Mouse (Mus musculus): ENCODE data around the gene Utp4. TPM values are rescaled to one million over a fixed set of nuclear protein-coding genes. Genes with fewer than 3 reads are reported as not detected.

Utp4 gene
- polyA plus RNA-seq, 1 experiment, result not detected

- TF ChIP-seq POLR2A (IDR thresholded peaks at IDR 0.05; ENCODE audit: insufficient read depth, low read depth, low read length) (no peak), CTCF (IDR thresholded peaks at IDR 0.05; ENCODE audit: insufficient read depth, low read depth, low read length) (no peak)
- no peak overlapping the region for H3K4me3 ChIP-seq (ENCODE audit: insufficient read depth, low read depth, low read length)
- WGBS, result 82% methylated on average over 3 of the region's 3 CpGs
- no peaks in the 10 kb centered on the region for H3K4me1 ChIP-seq (ENCODE audit: control insufficient read depth, insufficient read depth, low read length)
- H3K27ac ChIP-seq (ENCODE audit: insufficient read depth, low read depth, low read length), result no peak overlapping the region
Observed at GRCm38 (mm10) chr8:106944756-106945155, 51.3 kb downstream of the Utp4 start.

GRCm38 (mm10) chr8:106948678-106949243 lies 55.3 kb downstream of the Utp4 start:
- H3K4me1 ChIP-seq (ENCODE audit: control insufficient read depth, insufficient read depth, low read length), result no peaks in the 10 kb centered on the region
- no peak for TF ChIP-seq POLR2A (IDR thresholded peaks at IDR 0.05; ENCODE audit: insufficient read depth, low read depth, low read length)
- TF ChIP-seq CTCF (IDR thresholded peaks at IDR 0.05; ENCODE audit: insufficient read depth, low read depth, low read length), result no peak
- H3K4me3 ChIP-seq (ENCODE audit: insufficient read depth, low read depth, low read length), result no peak overlapping the region
- no peak overlapping the region for H3K27ac ChIP-seq (ENCODE audit: insufficient read depth, low read depth, low read length)
- WGBS, result 89% methylated on average over 3 of the region's 3 CpGs

GRCm38 (mm10) chr8:106951707-106952106 lies 58.3 kb downstream of the Utp4 start:
- WGBS, result 62% methylated on average over 4 of the region's 4 CpGs
- no peak for TF ChIP-seq POLR2A (IDR thresholded peaks at IDR 0.05; ENCODE audit: insufficient read depth, low read depth, low read length)
- TF ChIP-seq CTCF (IDR thresholded peaks at IDR 0.05; ENCODE audit: insufficient read depth, low read depth, low read length), result no peak
- Histone ChIP-seq H3K27ac (ENCODE audit: insufficient read depth, low read depth, low read length) (no peak overlapping the region), H3K4me3 (ENCODE audit: insufficient read depth, low read depth, low read length) (no peak overlapping the region), H3K4me1 (ENCODE audit: control insufficient read depth, insufficient read depth, low read length) (no peaks in the 10 kb centered on the region)

GRCm38 (mm10) chr8:106953571-106953970 lies 60.1 kb downstream of the Utp4 start:
- WGBS, result 85% methylated on average over 4 of the region's 4 CpGs
- TF ChIP-seq CTCF (IDR thresholded peaks at IDR 0.05; ENCODE audit: insufficient read depth, low read depth, low read length) (no peak), POLR2A (IDR thresholded peaks at IDR 0.05; ENCODE audit: insufficient read depth, low read depth, low read length) (no peak)
- Histone ChIP-seq H3K4me3 (ENCODE audit: insufficient read depth, low read depth, low read length) (no peak overlapping the region), H3K27ac (ENCODE audit: insufficient read depth, low read depth, low read length) (no peak overlapping the region), H3K4me1 (ENCODE audit: control insufficient read depth, insufficient read depth, low read length) (no peaks in the 10 kb centered on the region)

- TF ChIP-seq POLR2A (IDR thresholded peaks at IDR 0.05; ENCODE audit: insufficient read depth, low read depth, low read length) (no peak), CTCF (IDR thresholded peaks at IDR 0.05; ENCODE audit: insufficient read depth, low read depth, low read length) (no peak)
- no peak overlapping the region for H3K4me3 ChIP-seq (ENCODE audit: insufficient read depth, low read depth, low read length)
- 85% methylated on average over 3 of the region's 3 CpGs for WGBS
Observed at GRCm38 (mm10) chr8:106957086-106957485, 63.6 kb downstream of the Utp4 start.

GRCm38 (mm10) chr8:106958212-106958611 lies 64.8 kb downstream of the Utp4 start:
- TF ChIP-seq CTCF (IDR thresholded peaks at IDR 0.05; ENCODE audit: insufficient read depth, low read depth, low read length) (no peak), POLR2A (IDR thresholded peaks at IDR 0.05; ENCODE audit: insufficient read depth, low read depth, low read length) (no peak)
- 92% methylated on average over 3 of the region's 3 CpGs for WGBS
- Histone ChIP-seq H3K4me3 (ENCODE audit: insufficient read depth, low read depth, low read length) (no peak overlapping the region), H3K4me1 (ENCODE audit: control insufficient read depth, insufficient read depth, low read length) (no peaks in the 10 kb centered on the region), H3K27ac (ENCODE audit: insufficient read depth, low read depth, low read length) (no peak overlapping the region)

More at GRCm38 (mm10) chr8:106957086-106957485, 63.6 kb downstream of the Utp4 start:
- Histone ChIP-seq H3K4me1 (ENCODE audit: control insufficient read depth, insufficient read depth, low read length) (no peaks in the 10 kb centered on the region), H3K27ac (ENCODE audit: insufficient read depth, low read depth, low read length) (no peak overlapping the region)

GRCm38 (mm10) chr8:106959626-106960025 lies 66.2 kb downstream of the Utp4 start:
- WGBS, result 85% methylated on average over 2 of the region's 2 CpGs

GRCm38 (mm10) chr8:106962322-106962721 lies 68.9 kb downstream of the Utp4 start:
- H3K4me1 ChIP-seq (ENCODE audit: control insufficient read depth, insufficient read depth, low read length), result no peaks in the 10 kb centered on the region
- H3K4me3 ChIP-seq (ENCODE audit: insufficient read depth, low read depth, low read length), result no peak overlapping the region
- WGBS, result 80% methylated on average over 3 of the region's 3 CpGs
- TF ChIP-seq CTCF (IDR thresholded peaks at IDR 0.05; ENCODE audit: insufficient read depth, low read depth, low read length), result no peak
- TF ChIP-seq POLR2A (IDR thresholded peaks at IDR 0.05; ENCODE audit: insufficient read depth, low read depth, low read length), result no peak
- no peak overlapping the region for H3K27ac ChIP-seq (ENCODE audit: insufficient read depth, low read depth, low read length)

More at GRCm38 (mm10) chr8:106959626-106960025, 66.2 kb downstream of the Utp4 start:
- H3K4me3 ChIP-seq (ENCODE audit: insufficient read depth, low read depth, low read length), result no peak overlapping the region
- TF ChIP-seq CTCF (IDR thresholded peaks at IDR 0.05; ENCODE audit: insufficient read depth, low read depth, low read length) (no peak), POLR2A (IDR thresholded peaks at IDR 0.05; ENCODE audit: insufficient read depth, low read depth, low read length) (no peak)
- no peaks in the 10 kb centered on the region for H3K4me1 ChIP-seq (ENCODE audit: control insufficient read depth, insufficient read depth, low read length)
- no peak overlapping the region for H3K27ac ChIP-seq (ENCODE audit: insufficient read depth, low read depth, low read length)

- no peak for TF ChIP-seq CTCF (IDR thresholded peaks at IDR 0.05; ENCODE audit: insufficient read depth, low read depth, low read length)
- no peak for TF ChIP-seq POLR2A (IDR thresholded peaks at IDR 0.05; ENCODE audit: insufficient read depth, low read depth, low read length)
- Histone ChIP-seq H3K27ac (ENCODE audit: insufficient read depth, low read depth, low read length) (no peak overlapping the region), H3K4me3 (ENCODE audit: insufficient read depth, low read depth, low read length) (no peak overlapping the region), H3K4me1 (ENCODE audit: control insufficient read depth, insufficient read depth, low read length) (no peaks in the 10 kb centered on the region)
- WGBS, result 61% methylated on average over 6 of the region's 6 CpGs
Observed at GRCm38 (mm10) chr8:106963365-106963764, 69.9 kb downstream of the Utp4 start.

All from olfactory bulb, adult 2 months (tissue).